24 mouse cellular contexts compared by ENCODE assay signal in the genomic region with DNA sequence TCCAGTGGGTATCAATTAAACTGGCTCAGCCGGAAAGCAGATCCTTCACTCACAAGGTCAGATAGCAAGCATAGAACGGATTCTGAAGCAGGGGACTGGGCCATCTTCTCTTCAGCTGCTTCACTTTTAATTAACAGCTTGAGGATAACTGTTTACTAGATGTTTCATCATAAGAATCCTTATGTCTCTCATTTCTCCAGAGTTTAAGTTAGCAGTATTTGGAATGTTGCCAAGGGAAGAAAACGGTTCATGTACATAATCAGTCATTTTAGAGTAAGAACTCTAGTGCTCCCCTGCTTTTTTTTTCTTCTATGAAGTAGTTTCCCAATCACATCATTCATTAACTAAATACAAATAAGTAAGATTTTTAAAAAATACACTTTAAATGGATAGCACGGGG. TPM values are rescaled to one million over a fixed set of nuclear protein-coding genes. Genes with fewer than 3 reads are reported as not detected.
"Had no signal": no experiment of that assay in that cellular context is flagged by ENCODE, and none has a peak within 500 bp of the region (broad histone marks: within the 10 kb centered on the region; RNA-seq: fewer than 3 reads in every experiment).

A gene (minus strand): TSS at position 101 of the 400 bp plus-strand sequence.

- DNase-seq: retina, postnatal 1 day; right cerebral cortex, adult 18-20 months; right cerebral cortex, postnatal 14 days; right cerebral cortex, postnatal 25 days; right cerebral cortex, postnatal 4 days; spleen, adult 18-20 months; thymus, adult 18-20 months; thymus, adult 2 months; thymus, postnatal 14 days; thymus, postnatal 25 days; thymus, postnatal 36 days; thymus, postnatal 4 days had no signal

- H3K9me3 ChIP-seq: neural tube, embryonic 15.5 days; stomach, embryonic 15.5 days had no signal

- H3K4me2 ChIP-seq: neural tube, embryonic 13.5 days; neural tube, embryonic 15.5 days; stomach, embryonic 15.5 days had no signal

- H3K27me3 ChIP-seq: neural tube, embryonic 13.5 days; neural tube, embryonic 15.5 days; stomach, embryonic 15.5 days had no signal

- H3K4me3 ChIP-seq: neural tube, embryonic 13.5 days; neural tube, embryonic 15.5 days; stomach, embryonic 15.5 days had no signal

- H3K4me1 ChIP-seq: neural tube, embryonic 13.5 days; neural tube, embryonic 15.5 days; stomach, embryonic 15.5 days had no signal

- H3K27ac ChIP-seq: neural tube, embryonic 13.5 days; neural tube, embryonic 15.5 days; stomach, embryonic 15.5 days; stomach, postnatal 0 days had no signal

- H3K9ac ChIP-seq: neural tube, embryonic 13.5 days; neural tube, embryonic 15.5 days; stomach, embryonic 15.5 days had no signal

- H3K36me3 ChIP-seq: neural tube, embryonic 13.5 days; neural tube, embryonic 15.5 days; stomach, embryonic 15.5 days had no signal

RNA-seq across cellular contexts. Expression of the gene that starts here (rescaled TPM):
- polyA plus RNA-seq: neural tube, embryonic 13.5 days; neural tube, embryonic 14.5 days; neural tube, embryonic 15.5 days; small intestine, adult 2 months; spleen, adult 2 months; stomach, embryonic 14.5 days; stomach, embryonic 15.5 days; stomach, embryonic 16.5 days; stomach, postnatal 0 days; testis, adult 2 months; thymus, adult 2 months; thymus, postnatal 0 days; urinary bladder, adult 2 months had no signal
